Mouse (Mus musculus): Measurements from ENCODE around the gene Dnah11.
A peak's percentile ranks its signal among the peaks of the same experiment; 100 is the strongest.

Dnah11 gene

DNA sequence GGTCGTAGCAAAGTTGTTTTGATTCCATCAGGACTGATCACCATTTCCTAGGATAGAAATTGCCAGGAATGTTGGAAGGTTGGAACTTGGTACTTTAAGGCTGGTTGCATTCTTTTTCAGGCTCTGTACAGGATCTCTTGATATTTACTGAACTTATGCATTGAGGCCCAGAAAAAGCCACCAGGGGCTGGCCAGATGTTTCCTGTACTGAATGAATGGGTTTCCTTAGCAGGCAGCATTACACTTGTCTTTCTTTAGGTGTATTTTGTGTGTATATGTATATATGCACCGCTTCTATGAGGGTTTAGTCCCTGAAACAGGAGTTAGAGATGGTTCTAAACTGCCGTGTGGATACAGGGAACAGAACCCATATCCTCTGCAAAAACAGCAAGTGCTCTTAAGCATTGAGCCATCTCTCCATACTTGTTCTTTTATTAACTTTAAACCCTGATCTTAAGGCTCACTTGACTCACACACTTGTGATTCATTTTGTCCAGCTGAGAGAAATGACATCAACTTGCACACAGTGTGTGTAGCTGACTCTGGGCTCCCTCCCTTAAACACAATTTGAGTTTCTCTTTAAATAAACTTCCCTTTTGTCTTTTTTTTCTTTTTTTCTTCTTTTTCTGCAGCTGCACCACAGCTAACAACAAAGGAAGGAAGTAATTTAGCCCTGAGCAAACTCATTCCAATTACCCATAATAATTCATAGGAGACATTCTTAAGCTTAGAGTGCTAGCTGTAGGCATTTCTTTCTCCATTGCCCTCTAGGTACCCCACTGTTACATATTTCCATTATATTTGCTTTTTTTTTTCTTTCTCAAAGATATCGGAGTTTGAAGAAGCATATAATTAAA lies 330.9 kb downstream of the Dnah11 start:
- DNase-seq (ENCODE audit: low spot score in 2 of 2), result no peak

DNA sequence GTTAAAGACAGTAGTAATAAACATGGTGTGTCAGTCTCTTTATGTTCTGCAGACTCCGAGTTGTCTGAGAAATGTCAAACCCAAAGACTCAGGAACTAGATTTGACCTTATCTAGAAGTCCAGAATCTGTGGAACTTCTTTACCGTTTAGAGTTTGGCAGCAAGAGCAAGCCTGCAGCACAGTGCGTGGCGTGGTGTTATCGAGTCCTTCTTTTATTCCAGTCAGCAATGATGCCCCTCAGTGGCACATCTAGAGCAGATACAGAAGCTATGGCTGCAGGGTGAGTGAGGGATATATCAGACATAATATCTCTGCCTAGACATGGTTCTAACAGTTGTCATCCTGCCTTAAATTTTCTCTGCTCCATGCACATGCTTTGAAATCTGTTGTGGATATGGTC lies 336.2 kb downstream of the Dnah11 start:
- no peak for DNase-seq (ENCODE audit: low spot score in 2 of 2)

GRCm38 (mm10) chr12:117861249-117861648 lies 337.6 kb downstream of the Dnah11 start:
- DNase-seq (ENCODE audit: low spot score in 2 of 2), result no peak

GRCm38 (mm10) chr12:117860840-117861239 lies 338.0 kb downstream of the Dnah11 start:
- no peak for DNase-seq (ENCODE audit: low spot score in 2 of 2)

DNA sequence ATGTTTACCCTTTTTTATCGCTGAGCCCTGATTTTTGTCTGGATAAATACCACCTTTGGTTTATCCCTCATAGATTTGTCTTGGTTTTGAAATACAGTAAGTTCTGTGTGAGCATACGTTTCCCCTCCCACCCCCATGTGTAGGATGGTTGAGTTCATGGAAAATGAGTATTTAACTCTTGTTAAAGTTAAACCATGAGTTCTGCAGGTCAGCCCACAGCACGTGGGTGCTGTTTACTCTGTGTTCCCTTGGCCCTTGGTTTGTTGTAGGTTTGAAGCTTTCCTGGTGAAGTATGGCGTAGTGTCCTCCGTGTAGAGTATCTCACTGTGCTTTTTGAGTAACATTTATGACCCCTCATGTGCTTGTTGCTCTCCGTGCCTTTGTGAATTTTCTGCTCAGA lies 341.0 kb downstream of the Dnah11 start:
- no peak for DNase-seq (ENCODE audit: low spot score in 2 of 2)

DNA sequence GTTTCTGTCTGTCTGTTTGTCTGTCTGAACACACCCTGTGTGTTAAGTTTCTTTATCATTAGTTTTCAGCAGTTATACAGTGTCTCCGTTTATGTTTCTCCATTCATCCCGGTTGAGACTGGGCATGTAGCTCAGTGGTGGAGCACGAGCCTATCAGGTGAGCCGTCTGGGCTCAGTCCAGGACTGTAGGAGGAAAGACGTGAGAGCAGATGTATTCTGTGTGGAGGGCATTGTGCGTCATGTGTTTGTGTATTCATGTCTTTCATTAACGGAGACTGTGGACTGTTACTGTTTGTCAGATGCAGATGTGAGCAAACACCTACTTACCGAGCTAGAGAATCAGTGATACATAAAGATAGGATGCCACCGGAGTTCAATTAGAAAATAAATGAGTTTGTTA lies 341.8 kb downstream of the Dnah11 start:
- DNase-seq (ENCODE audit: low spot score in 2 of 2), result no peak

- DNase-seq (ENCODE audit: low spot score in 2 of 2), result peak; percentile 39 to 46
Measured at GRCm38 (mm10) chr12:117853316-117853715, 345.5 kb downstream of the Dnah11 start.

DNA sequence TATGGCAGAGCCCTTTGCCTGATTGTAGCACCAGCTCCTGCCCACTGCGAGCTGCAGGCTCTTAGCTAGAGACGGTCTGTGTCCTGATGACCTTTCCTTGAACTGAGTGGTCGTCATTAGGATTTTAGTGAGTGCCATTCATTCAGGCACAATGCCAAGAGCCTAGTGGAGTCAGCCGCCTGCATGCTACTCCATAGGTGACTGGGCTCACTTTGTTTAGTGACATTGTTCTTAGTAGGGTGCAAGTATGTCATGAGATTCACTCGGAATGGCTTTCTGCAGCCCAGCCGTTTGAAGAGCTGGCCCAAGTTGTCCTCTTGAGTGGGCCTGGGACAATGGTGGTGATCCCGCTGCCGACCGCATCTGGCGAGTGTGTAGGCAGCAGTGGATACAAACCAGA lies 348.4 kb downstream of the Dnah11 start:
- DNase-seq (ENCODE audit: low spot score in 2 of 2), result no peak

- DNase-seq (ENCODE audit: low spot score in 2 of 2), result no peak
Measured at GRCm38 (mm10) chr12:117848621-117849020, 350.2 kb downstream of the Dnah11 start.

DNA sequence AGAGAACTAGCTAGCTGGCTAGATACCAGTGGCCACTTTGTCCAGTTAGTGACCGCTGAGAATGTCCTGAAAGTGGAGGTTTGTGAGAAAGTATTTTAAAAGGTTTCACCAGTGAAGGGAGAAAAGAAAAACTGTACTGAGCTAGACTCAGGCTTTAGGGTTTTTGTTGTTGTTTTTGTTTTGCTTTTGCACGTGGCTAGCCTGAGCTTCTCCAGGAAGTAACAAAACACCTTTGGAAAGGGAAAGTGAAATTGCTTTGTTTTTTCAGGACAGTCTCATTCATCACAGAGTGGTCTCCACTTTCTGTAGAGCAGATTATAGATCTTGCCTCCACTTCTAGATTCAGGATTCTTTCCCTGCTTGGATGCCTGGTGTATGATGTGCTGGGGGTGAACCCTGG lies 353.9 kb downstream of the Dnah11 start:
- no peak for DNase-seq (ENCODE audit: low spot score in 2 of 2)

DNA sequence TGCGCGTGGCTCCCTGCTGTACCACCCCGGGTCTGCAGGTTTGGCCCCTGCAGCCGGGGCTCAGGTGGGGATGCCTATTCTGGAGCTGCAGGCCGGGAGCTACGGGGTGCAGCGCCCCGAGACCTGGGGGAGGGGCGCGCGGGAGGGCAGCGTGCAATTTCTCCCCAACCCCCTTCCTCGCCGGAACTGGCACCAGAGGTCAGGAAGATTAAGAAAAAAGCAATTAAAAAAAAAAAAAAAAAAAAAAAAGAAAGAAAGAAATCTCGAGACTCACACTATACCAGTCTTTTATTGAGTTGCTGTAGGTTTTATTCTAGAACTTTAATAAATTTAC lies 354.8 kb downstream of the Dnah11 start:
- DNase-seq (ENCODE audit: low spot score in 2 of 2), result no peak

- peak; percentile 46 to 56 for DNase-seq (ENCODE audit: low spot score in 2 of 2)
Measured at GRCm38 (mm10) chr12:117843302-117844074, 355.4 kb downstream of the Dnah11 start.

DNA sequence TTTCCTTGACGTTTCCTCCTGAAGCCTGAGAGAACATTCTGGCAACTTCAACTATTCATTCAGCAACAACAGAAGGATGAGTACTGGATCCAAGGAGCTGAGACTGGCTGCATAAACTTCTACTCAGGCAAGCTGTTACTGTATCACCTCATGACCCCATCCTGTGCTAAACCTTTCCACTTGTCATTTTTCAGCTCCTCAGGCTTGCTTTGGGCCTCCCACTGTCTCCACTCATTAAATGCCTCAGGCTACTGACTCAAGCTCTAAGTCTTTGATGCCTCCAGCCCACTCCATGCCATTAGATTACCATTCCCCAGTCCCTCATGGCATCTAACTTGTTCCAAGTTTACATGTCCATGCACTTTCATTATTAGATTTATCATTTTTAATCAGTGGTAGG lies 356.2 kb downstream of the Dnah11 start:
- DNase-seq (ENCODE audit: low spot score in 2 of 2), result no peak

- DNase-seq (ENCODE audit: low spot score in 2 of 2), result no peak
Measured at GRCm38 (mm10) chr12:117840705-117841104, 358.1 kb downstream of the Dnah11 start.

GRCm38 (mm10) chr12:117837376-117837775 lies 361.5 kb downstream of the Dnah11 start:
- DNase-seq (ENCODE audit: low spot score in 2 of 2), result no peak

DNA sequence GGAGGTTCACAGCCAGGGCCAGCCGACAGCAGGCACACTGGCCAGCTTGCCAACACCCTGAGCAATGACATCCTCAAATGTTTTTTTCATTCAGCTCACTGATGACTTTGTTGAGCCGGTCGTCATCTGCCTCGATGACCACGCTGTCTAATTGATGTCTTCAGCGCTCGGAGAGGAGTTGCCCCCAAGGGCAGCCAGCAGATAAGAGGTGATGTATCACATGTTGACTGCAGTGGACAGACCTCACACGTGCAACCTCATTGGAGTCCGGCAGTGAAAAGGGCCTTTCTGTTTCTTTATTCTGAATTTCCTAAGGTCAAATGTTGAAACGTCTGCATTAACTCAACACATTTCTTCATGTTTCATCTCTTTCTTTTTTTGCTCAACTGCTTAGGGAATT lies 363.5 kb downstream of the Dnah11 start:
- no peak for DNase-seq (ENCODE audit: low spot score in 2 of 2)

DNA sequence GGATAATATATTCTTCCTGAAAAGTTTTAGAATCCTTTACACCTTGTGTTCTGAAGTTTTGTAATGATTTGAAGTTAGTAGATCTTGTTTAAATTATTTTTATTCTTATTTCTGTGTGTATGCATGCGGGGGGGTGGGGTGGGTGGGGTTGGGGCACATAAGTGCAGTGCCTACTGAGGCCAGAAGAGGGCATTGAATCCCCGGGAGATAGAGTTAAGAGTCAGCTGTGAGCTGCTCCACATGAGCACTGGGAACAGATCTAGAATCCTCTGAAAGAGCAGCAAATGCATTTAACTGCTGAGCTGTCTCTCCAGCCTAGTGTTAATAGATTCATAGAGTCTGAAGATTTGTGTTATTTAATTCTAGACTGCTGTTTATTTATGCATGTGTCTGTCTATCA lies 364.2 kb downstream of the Dnah11 start:
- no peak for DNase-seq (ENCODE audit: low spot score in 2 of 2)

- DNase-seq (ENCODE audit: low spot score in 2 of 2), result no peak
Measured at GRCm38 (mm10) chr12:117832190-117832589, 366.7 kb downstream of the Dnah11 start.

DNA sequence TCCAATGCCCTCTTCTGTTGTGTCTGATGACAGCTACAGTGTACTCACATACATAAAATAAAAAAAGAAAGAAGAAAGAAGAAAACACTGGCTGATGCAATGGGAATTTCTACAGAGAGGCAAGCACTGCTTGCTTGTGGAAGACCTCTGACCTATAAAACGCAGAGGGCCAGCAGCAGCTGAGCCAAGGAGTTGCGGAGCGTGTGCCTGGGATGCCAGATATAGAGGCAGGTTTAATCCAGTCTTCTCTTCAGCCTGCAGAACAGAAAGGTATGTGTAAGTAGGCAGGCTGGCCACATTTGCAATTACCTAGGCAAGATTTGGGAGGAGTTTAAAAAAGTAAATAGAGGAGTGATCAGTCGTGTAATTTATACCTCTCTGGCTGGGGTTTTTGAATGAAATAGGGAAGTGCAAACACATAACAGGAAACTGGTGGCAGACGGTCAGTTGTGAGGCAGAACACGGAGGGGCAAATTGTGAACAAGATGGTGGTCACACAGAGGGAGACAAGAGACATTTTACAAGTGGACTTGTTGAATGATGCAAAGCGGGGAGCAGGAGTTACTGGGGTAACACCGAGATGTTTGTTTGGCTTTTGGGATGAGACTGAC lies 367.4 kb downstream of the Dnah11 start:
- no peak for DNase-seq (ENCODE audit: low spot score in 2 of 2)

- peak; percentile 13 to 32 for DNase-seq (ENCODE audit: low spot score in 2 of 2)
Measured at GRCm38 (mm10) chr12:117828350-117828749, 370.5 kb downstream of the Dnah11 start.
